Mouse (Mus musculus) heart, postnatal 0 days (tissue): ENCODE data around the gene Adgrb2. TPM values are rescaled to one million over a fixed set of nuclear protein-coding genes. Genes with fewer than 3 reads are reported as not detected.
A peak's percentile ranks its signal among the peaks of the same experiment; 100 is the strongest.

Experiments used
- ATAC-seq: fragments of 200-750 bp; cut with Nextera tagmentation; 2 replicates; pipeline ENCODE4 v1.8.0; 2017; ENCODE audit warnings: low read depth, moderate number of reproducible peaks, moderate library complexity; ENCODE audit not compliant: insufficient read depth
- DNase-seq: peaks from one replicate; pipeline ENCODE4 v3.0.0-alpha.2; 2016; ENCODE audit warnings: low spot score
- H3K27ac ChIP-seq: fragments of 300-500 bp; sonication (generic); 2 replicates; pipeline ENCODE4 v1.5.1; 2014; ENCODE audit warnings: low read depth, mild to moderate bottlenecking
- H3K27me3 ChIP-seq: fragments of 300-500 bp; sonication (generic); 2 replicates; pipeline ENCODE4 v1.6.1; 2014; ENCODE audit warnings: low read length, mixed read lengths; ENCODE audit not compliant: control insufficient read depth, insufficient read depth
- H3K36me3 ChIP-seq: fragments of 300-500 bp; sonication (generic); replicated peaks from 2 replicates; pipeline ENCODE4 v1.6.1; 2014; ENCODE audit warnings: low read length, mixed read lengths; ENCODE audit not compliant: control insufficient read depth, insufficient read depth
- H3K4me1 ChIP-seq: fragments of 300-500 bp; sonication (generic); 2 replicates; pipeline ENCODE4 v1.6.1; 2014; ENCODE audit warnings: antibody characterized with exemption; ENCODE audit not compliant: control insufficient read depth, insufficient read depth
- H3K4me2 ChIP-seq: fragments of 300-500 bp; sonication (generic); 2 replicates; pipeline ENCODE4 v1.6.1; 2014; ENCODE audit warnings: low read depth, mild to moderate bottlenecking, low read length, moderate library complexity
- H3K4me3 ChIP-seq: fragments of 300-500 bp; sonication (generic); 2 replicates; pipeline ENCODE4 v1.5.1; 2014; ENCODE audit warnings: low read depth, low read length
- H3K9ac ChIP-seq: fragments of 300-500 bp; sonication (generic); replicated peaks from 2 replicates; pipeline ENCODE4 v1.6.1; 2014; ENCODE audit warnings: low read depth, low read length, mixed read lengths
- H3K9me3 ChIP-seq: fragments of 300-500 bp; sonication (generic); replicated peaks from 2 replicates; pipeline ENCODE4 v1.6.1; 2016; ENCODE audit warnings: low read length; ENCODE audit not compliant: control insufficient read depth
- CTCF ChIP-seq: IDR thresholded peaks from 2 replicates; pipeline ENCODE4 v1.5.1; 2016; ENCODE audit warnings: antibody characterized with exemption, control low read depth, low read depth
- EP300 ChIP-seq: IDR thresholded peaks from 2 replicates; pipeline ENCODE4 v1.6.1; 2016; ENCODE audit warnings: antibody characterized with exemption, low read depth
- WGBS: fragments of 180-500 bp; shearing (Covaris S2); extraction: QIAGEN DNeasy Blood & Tissue Kit; methylation state at CpG from one replicate; pipeline ENCODE4 v1.1.7; 2014; 5-methylcytosine and 5-hydroxymethylcytosine counted together
- polyA plus RNA-seq: library from polyadenylated mRNA; unstranded; fragments of >200 nt; fragmentation: Nextera tagmentation; extraction: Ambion mirVana; gene quantifications from 2 replicates; pipeline ENCODE4 v1.2.1, GENCODE M21; 2015
- total RNA-seq: library from RNA; depleted of rRNA; stranded (reverse); fragments of >200 nt; gene quantifications from 2 replicates; pipeline ENCODE4 v1.2.3, GENCODE M21; 2014; ENCODE audit warnings: low replicate concordance

Gene Adgrb2
- total and polyA plus RNA-seq, 2 experiments from 2014 or later = 0.59 to 10.6 TPM

DNA sequence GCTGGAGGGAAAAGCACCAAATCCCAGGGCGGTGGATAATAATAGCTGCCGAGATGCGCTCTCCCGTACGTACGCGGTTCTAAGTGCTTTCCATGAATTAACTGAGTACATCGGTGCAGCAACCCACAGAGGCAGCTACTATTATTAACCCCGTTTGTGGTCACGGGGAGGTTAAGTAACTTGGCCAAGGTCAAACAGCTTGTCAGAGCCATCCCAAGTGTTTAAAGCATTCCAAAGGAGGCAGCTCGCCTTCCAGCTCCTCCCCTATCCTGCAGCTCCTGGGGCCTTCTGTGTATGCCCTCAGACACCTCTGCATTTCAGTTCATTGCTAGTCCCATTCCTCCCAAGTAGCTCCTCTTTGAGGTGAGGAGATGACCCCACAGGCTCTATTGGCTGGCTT is 19.4 kb upstream of the Adgrb2 start:
- DNase-seq = no peak
- no peak overlapping the region for H3K9ac ChIP-seq
- H3K9me3 ChIP-seq = no peaks in the 10 kb centered on the region
- H3K27ac ChIP-seq = no peak overlapping the region
- H3K36me3 ChIP-seq = no peaks in the 10 kb centered on the region
- H3K4me1 ChIP-seq = peaks cover 9% of the 10 kb centered on the region; the same call in 1 of the 2 replicates
- H3K27me3 ChIP-seq = peaks cover 8% of the 10 kb centered on the region; the same call in 1 of the 2 replicates
- H3K4me3 ChIP-seq = no peak overlapping the region
- no peak overlapping the region for H3K4me2 ChIP-seq
- no peak for TF ChIP-seq CTCF
- TF ChIP-seq EP300 = no peak
- 27% methylated on average over 11 of the region's 11 CpGs for WGBS
- ATAC-seq = no peak

DNA sequence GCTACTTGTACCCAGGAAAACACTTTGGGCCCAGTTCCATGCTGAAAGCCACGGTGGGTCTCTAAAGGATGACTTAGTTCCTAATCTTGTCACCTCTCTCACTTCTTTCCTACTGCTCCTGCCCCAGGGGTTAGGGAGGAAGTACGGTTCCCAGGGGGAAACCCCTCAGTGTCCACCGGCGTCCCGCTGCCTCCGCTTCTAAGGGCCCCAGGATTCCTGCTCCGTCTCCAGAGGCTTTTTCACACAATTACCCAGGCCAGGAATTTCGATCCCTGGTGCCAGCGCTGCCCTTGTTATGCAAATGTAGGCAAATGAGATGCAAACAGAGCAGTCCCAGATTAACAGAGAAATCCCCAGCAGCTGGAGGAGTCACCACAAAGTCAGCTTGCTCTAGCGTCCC is 18.5 kb upstream of the Adgrb2 start:
- Histone ChIP-seq H3K9ac (no peak overlapping the region), H3K27me3 (peaks cover 12% of the 10 kb centered on the region; the same call in 1 of the 2 replicates), H3K36me3 (no peaks in the 10 kb centered on the region), H3K4me3 (no peak overlapping the region), H3K4me1 (peaks cover 6% of the 10 kb centered on the region; the same call in 1 of the 2 replicates), H3K9me3 (no peaks in the 10 kb centered on the region), H3K4me2 (no peak overlapping the region), H3K27ac (no peak overlapping the region)
- 40% methylated on average over 10 of the region's 10 CpGs for WGBS
- DNase-seq = no peak
- TF ChIP-seq CTCF (no peak), EP300 (no peak)
- ATAC-seq = no peak

DNA sequence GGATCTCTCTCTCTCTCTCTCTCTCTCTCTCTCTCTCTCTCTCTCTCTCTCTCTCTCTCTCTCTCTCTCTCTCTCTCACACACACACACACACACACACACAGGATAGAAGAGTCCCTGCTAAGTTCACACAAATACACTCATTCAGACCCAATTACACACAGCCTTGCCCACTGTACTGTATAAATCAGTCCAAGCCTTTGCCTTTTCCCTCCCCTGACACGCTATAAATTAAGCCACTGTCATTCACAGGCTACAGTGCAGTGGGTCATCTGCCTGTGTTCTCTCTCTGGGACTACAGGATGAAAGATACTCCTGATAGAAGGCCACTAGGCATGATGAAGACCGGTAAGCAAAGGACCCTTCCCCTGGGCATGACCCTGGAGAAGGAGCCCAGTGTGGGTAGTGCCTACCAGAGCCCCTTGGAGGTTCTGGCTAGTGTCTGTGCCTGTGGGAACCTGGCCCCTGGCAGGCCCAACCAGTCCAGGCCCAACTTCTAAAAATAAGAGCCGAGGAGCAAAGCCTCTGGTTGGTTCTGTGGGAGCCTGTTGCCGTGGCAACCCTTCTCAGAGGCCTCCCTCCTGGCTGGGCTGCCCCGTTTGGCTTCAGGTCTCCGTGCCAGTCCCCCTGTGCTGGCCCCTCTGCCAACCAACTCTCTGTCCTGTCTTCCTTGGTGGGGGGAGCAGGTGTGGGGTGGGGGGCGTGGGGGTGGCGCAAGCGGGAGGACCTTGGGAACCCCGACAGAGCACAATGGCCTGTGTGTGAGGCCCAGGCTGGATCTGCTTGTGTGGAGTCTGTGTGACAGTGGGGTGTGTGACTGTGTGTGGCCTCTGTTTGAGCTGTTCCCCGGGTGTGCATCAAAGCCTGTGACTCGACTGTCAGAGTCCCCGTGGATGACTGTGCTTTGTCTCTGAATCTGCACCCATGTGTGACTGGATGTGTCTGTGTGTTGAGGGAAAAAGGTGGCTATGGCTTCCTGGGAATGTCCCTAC is 17.4 kb upstream of the Adgrb2 start:
- 50% methylated on average over 13 of the region's 13 CpGs for WGBS
- ATAC-seq = 0 out of 2 replicates have a peak, but pooled peaks have one; percentile 44
- H3K4me2 ChIP-seq = no peak overlapping the region

DNA sequence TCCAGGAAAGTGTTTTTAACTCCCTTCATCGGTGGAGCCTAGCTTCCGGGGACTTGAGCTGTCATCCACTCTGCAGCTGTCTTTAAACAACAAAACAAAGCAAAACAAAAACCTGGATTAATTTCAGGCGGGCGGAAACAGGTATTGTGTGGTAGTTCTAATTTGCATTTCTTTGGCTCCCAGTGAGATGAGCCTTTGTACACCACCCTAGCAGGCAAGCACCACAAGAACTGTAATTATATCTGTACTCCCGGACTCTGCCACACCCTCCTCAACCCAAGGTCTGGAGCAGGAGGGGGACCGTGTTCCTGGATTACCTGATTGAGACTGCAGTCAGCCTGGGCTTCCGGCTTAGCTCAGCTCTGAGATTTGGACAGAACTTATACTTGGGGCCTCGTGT is 14.5 kb upstream of the Adgrb2 start:
- H3K9ac ChIP-seq = no peak overlapping the region
- DNase-seq (no peak), ATAC-seq (no peak)
- no peak overlapping the region for H3K27ac ChIP-seq
- H3K4me1 ChIP-seq = peaks cover 3% of the 10 kb centered on the region; the same call in 1 of the 2 replicates
- TF ChIP-seq EP300 (no peak), CTCF (no peak)
- H3K9me3 ChIP-seq = no peaks in the 10 kb centered on the region
- H3K4me2 ChIP-seq = no peak overlapping the region
- no peaks in the 10 kb centered on the region for H3K36me3 ChIP-seq
- WGBS = 67% methylated on average over 8 of the region's 8 CpGs
- peaks cover 40% of the 10 kb centered on the region for H3K27me3 ChIP-seq
- no peak overlapping the region for H3K4me3 ChIP-seq

More for the DNA sequence above, 17.4 kb upstream of the Adgrb2 start:
- H3K27ac ChIP-seq = no peak overlapping the region
- DNase-seq = no peak
- no peaks in the 10 kb centered on the region for H3K9me3 ChIP-seq
- no peak for TF ChIP-seq EP300
- no peak for TF ChIP-seq CTCF
- H3K9ac ChIP-seq = no peak overlapping the region
- no peak overlapping the region for H3K4me3 ChIP-seq
- H3K36me3 ChIP-seq = no peaks in the 10 kb centered on the region
- peaks cover 18% of the 10 kb centered on the region for H3K27me3 ChIP-seq
- H3K4me1 ChIP-seq = peaks cover 6% of the 10 kb centered on the region; the same call in 1 of the 2 replicates

DNA sequence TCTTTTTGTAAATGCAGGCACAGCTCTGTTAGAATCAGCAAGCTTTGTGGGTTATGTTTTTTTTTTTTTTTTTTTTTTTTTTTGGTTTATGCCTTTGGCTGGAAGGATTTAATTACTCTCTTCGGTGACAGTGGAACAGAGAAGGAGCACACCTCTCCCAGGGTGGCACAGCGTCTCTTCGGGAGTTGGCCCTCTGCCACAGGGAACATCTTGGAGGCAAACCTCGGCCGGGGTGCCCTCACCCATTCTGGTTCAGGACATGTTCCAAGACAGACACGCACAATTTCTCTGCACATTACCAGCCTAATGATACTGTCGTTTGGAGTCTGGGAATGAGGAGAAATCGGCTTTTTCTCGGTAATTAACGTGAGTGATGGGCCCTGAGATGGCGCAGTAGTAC is 13.8 kb upstream of the Adgrb2 start:
- H3K4me3 ChIP-seq = no peak overlapping the region
- H3K27ac ChIP-seq = no peak overlapping the region
- H3K27me3 ChIP-seq = peaks cover 40% of the 10 kb centered on the region
- no peak for DNase-seq
- H3K9ac ChIP-seq = no peak overlapping the region
- no peak for ATAC-seq
- TF ChIP-seq EP300 (no peak), CTCF (no peak)
- H3K9me3 ChIP-seq = no peaks in the 10 kb centered on the region
- H3K4me2 ChIP-seq = no peak overlapping the region
- no peaks in the 10 kb centered on the region for H3K36me3 ChIP-seq
- H3K4me1 ChIP-seq = no peaks in the 10 kb centered on the region
- WGBS = 82% methylated on average over 11 of the region's 11 CpGs
